Mouse (Mus musculus) neural tube, embryonic 11.5 days (tissue): ENCODE results near the gene Nup37. TPM values are rescaled to one million over a fixed set of nuclear protein-coding genes. Genes with fewer than 3 reads are reported as not detected.

Source experiments
- ATAC-seq: fragments of 200-750 bp; cut with Nextera tagmentation; 2 replicates; pipeline ENCODE4 v1.8.0; 2017; ENCODE audit warnings: moderate number of reproducible peaks, mild to moderate bottlenecking, moderate TSS enrichment, moderate library complexity; ENCODE audit not compliant: insufficient read depth, low FRiP score, low TSS enrichment
- DNase-seq: peaks from one replicate; pipeline ENCODE4 v3.0.0-alpha.2; 2015; ENCODE audit warnings: low spot score
- H3K27ac ChIP-seq: fragments of 300-500 bp; sonication (generic); 2 replicates; pipeline ENCODE4 v1.5.1; 2014; ENCODE audit warnings: low read depth, mild to moderate bottlenecking, low read length
- H3K27me3 ChIP-seq: fragments of 300-500 bp; sonication (generic); 2 replicates; pipeline ENCODE4 v1.6.1; 2014; ENCODE audit warnings: mild to moderate bottlenecking, low read length, mixed read lengths; ENCODE audit not compliant: control insufficient read depth, insufficient read depth
- H3K36me3 ChIP-seq: fragments of 300-500 bp; sonication (generic); 2 replicates; pipeline ENCODE4 v1.6.1; 2014; ENCODE audit warnings: mild to moderate bottlenecking, low read length, moderate library complexity, mixed read lengths; ENCODE audit not compliant: control insufficient read depth, insufficient read depth
- H3K4me1 ChIP-seq: fragments of 300-500 bp; sonication (generic); 2 replicates; pipeline ENCODE4 v1.6.1; 2014; ENCODE audit warnings: low read length, mixed read lengths; ENCODE audit not compliant: control insufficient read depth, insufficient read depth
- H3K4me2 ChIP-seq: fragments of 300-500 bp; sonication (generic); 2 replicates; pipeline ENCODE4 v1.6.1; 2014; ENCODE audit warnings: low read depth, mild to moderate bottlenecking, moderate library complexity
- H3K4me3 ChIP-seq: fragments of 300-500 bp; sonication (generic); 2 replicates; pipeline ENCODE4 v1.5.1; 2014; ENCODE audit warnings: low read depth, low read length
- H3K9ac ChIP-seq: fragments of 300-500 bp; sonication (generic); 2 replicates; pipeline ENCODE4 v1.6.1; 2014; ENCODE audit warnings: mild to moderate bottlenecking, low read length
- H3K9me3 ChIP-seq: fragments of 300-500 bp; sonication (generic); 2 replicates; pipeline ENCODE4 v1.6.1; 2016; ENCODE audit warnings: low read length; ENCODE audit not compliant: control insufficient read depth
- WGBS: fragments of 180-500 bp; shearing (Covaris S2); extraction: QIAGEN DNeasy Blood & Tissue Kit; methylation state at CpG from one replicate; pipeline ENCODE4 v1.1.7; 2014; 5-methylcytosine and 5-hydroxymethylcytosine counted together
- polyA plus RNA-seq: library from polyadenylated mRNA; unstranded; fragments of >200 nt; fragmentation: Nextera tagmentation; extraction: Ambion mirVana; gene quantifications from 2 replicates; pipeline ENCODE4 v1.2.1, GENCODE M21; 2014

Gene Nup37
- 77.7 and 85.2 TPM in 2 replicates for polyA plus RNA-seq

DNA sequence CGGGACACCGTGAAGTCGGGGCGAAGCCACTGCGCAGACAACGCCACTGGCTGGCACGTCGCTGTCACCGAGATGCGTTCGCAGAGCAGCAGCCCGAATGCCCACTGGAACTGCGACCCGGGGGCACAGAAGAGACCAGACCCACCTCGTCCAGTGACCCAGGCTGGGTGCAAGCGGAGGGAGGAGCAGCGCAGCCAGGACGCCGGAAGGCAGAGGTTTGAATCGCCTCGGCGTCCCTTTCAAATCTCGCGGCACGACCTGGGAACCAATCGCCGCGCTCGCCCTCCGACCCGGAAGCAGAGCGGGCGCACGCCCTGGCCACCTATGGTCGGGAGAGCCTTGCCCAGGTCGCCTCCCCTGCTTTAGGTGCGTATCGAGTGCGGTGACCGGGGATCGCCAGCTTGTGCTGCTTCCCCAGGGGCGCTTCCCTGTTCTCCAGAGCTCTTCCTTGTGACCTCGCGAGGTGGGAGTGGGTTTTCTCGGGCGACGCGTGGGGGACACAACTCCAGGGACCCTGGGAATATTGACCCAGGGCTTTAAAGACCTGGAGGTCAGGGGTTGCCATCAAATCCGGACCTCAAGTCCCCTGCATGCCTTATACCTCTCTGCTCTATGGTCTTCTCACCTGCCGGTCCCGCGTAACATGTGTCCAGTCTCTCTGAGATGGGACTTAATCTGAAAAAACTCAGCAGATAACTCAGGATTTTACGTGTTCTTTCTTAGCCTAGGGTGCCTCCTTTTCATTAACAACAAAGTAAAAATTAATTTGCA is at the start of gene Nup37, which contains the start of gene Parpbp:
TSS of gene Nup37 (plus strand) at position 286 of the 771 bp plus-strand sequence.
TSS of gene Parpbp (minus strand) at position 235 of the 771 bp plus-strand sequence.
- under 1% methylated on average over 53 of the region's 53 CpGs for WGBS
- ATAC-seq (peak; percentile 98), DNase-seq (peak; percentile 91)
- Histone ChIP-seq H3K4me2 (peak within 1 kb of the TSS; percentile 65), H3K9me3 (no peaks in the 10 kb centered on the region), H3K36me3 (no peaks in the 10 kb centered on the region; the same call in 1 of the 2 replicates), H3K27ac (no peak within 1 kb of the TSS), H3K27me3 (no peaks in the 10 kb centered on the region), H3K4me3 (peak within 1 kb of the TSS; percentile 70), H3K4me1 (peaks cover 7% of the 10 kb centered on the region; the same call in 1 of the 2 replicates), H3K9ac (peak within 1 kb of the TSS; percentile 70)

DNA sequence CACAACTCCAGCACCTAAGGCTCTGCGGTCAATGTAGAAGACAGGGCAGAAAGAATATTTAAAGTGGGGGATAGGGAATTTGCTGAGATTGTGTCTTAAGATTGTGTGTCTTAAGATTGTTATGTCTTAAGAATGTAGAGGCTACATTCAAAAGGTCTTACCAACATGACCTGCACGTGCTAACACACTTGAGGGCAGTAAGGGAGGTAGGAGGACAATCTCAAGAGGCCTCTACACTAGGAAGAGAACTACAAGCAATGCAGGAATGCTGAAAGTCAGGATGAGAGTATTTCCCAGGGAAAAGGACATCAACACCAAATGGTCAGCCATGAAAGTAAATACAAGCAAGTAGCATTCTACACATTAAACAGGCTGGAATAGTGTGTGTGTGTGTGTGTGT is 40.6 kb upstream of the Nup37 start:
- ATAC-seq (no peak), DNase-seq (no peak)
- no peaks in the 10 kb centered on the region for H3K9me3 ChIP-seq
- no peaks in the 10 kb centered on the region for H3K36me3 ChIP-seq
- H3K27ac ChIP-seq: no peak overlapping the region
- no peak overlapping the region for H3K9ac ChIP-seq
- H3K4me1 ChIP-seq: no peaks in the 10 kb centered on the region
- no peak overlapping the region for H3K4me2 ChIP-seq
- H3K4me3 ChIP-seq: no peak overlapping the region
- WGBS: 91% methylated on average over 2 of the region's 2 CpGs
- H3K27me3 ChIP-seq: no peaks in the 10 kb centered on the region

DNA sequence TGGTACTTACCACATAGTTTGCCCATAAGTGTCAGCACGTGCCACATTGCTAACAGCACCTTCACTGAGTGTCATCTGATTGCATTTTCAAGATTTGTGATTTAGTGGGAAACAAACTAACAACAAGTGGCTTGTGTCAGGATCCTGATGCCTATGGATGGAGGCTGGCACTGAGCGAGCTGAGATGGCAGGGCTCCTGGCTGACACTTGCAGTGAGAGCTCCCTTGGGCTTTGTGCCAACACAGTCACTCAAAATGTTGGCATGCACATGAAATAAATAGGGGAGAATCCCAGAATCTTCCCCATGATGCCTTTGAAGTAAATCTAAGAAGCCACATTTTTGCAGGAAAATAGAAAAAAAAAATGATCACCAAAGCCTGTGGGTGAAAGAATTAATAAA is 33.5 kb upstream of the Nup37 start:
- no peak overlapping the region for H3K27ac ChIP-seq
- H3K36me3 ChIP-seq: peaks cover 2% of the 10 kb centered on the region; the same call in 1 of the 2 replicates
- no peaks in the 10 kb centered on the region for H3K27me3 ChIP-seq
- ATAC-seq: no peak
- no peak for DNase-seq
- H3K4me1 ChIP-seq: no peaks in the 10 kb centered on the region
- no peaks in the 10 kb centered on the region for H3K9me3 ChIP-seq
- no peak overlapping the region for H3K4me3 ChIP-seq
- 92% methylated on average over 2 of the region's 2 CpGs for WGBS
- H3K4me2 ChIP-seq: no peak overlapping the region
- no peak overlapping the region for H3K9ac ChIP-seq

DNA sequence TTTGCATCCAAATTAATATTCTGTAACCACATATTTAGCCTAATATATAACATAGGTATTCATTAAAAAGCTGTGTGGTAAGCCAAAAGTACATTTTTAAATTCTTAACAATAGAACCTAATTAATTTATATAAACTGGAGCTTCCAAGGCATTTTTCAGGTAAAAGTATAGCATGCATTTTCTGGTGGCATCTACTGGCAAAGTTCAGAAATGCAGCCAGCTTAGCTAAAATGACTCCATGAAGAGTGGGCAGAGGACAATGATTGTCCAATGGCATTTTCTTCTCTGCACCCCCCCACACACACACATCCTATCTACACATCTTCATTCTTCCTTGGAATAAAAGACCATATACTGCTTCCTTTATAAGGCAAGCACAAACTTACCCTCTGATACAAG is 27.1 kb upstream of the Nup37 start:
- no peak for DNase-seq
- ATAC-seq: no peak

DNA sequence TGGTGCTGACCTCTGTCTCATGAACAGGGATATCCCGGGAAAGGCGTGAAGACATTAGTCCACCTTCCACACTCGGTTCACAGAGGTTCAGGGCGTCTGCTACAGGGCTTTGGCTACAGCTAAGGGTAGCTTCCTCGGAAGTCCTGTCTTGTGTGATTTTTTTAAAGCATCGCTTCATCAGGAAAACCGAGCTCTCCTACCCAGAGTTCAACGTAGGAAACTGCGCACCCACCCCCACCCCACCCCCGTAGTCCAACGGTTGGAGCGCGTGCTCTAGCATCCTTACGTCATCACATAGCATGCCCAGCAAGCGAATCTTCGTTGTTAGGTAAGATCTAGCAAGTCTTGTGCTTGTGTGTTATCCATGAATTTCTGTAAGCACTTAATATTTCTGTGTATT is 11.2 kb upstream of the Nup37 start:
- Histone ChIP-seq H3K4me2 (no peak overlapping the region), H3K4me1 (no peaks in the 10 kb centered on the region), H3K27me3 (no peaks in the 10 kb centered on the region), H3K4me3 (no peak overlapping the region), H3K9me3 (no peaks in the 10 kb centered on the region), H3K27ac (no peak overlapping the region), H3K9ac (no peak overlapping the region), H3K36me3 (peaks cover 2% of the 10 kb centered on the region; the same call in 1 of the 2 replicates)
- 93% methylated on average over 16 of the region's 16 CpGs for WGBS
- ATAC-seq (no peak), DNase-seq (no peak)

More for the DNA sequence above, 27.1 kb upstream of the Nup37 start:
- no peaks in the 10 kb centered on the region for H3K27me3 ChIP-seq
- H3K9ac ChIP-seq: no peak overlapping the region
- no peak overlapping the region for H3K4me2 ChIP-seq
- H3K9me3 ChIP-seq: no peaks in the 10 kb centered on the region
- no peak overlapping the region for H3K27ac ChIP-seq
- H3K36me3 ChIP-seq: no peaks in the 10 kb centered on the region; the same call in 1 of the 2 replicates
- no peaks in the 10 kb centered on the region for H3K4me1 ChIP-seq
- no peak overlapping the region for H3K4me3 ChIP-seq

- H3K27me3 ChIP-seq: no peaks in the 10 kb centered on the region
- H3K9ac ChIP-seq: peak overlapping the region; percentile 70
- H3K4me2 ChIP-seq: peak overlapping the region; percentile 65
- no peaks in the 10 kb centered on the region for H3K9me3 ChIP-seq
- H3K27ac ChIP-seq: no peak overlapping the region
- peaks cover 7% of the 10 kb centered on the region; the same call in 1 of the 2 replicates for H3K4me1 ChIP-seq
- DNase-seq (no peak), ATAC-seq (no peak)
- no peaks in the 10 kb centered on the region; the same call in 1 of the 2 replicates for H3K36me3 ChIP-seq
- 24% methylated on average over 7 of the region's 7 CpGs for WGBS
- H3K4me3 ChIP-seq: peak overlapping the region; percentile 70
Measured at GRCm38 (mm10) chr10:88146187-88146586, 605 bp upstream of the Nup37 start.

- ATAC-seq (no peak), DNase-seq (no peak)
- WGBS: 93% methylated on average over 4 of the region's 4 CpGs
- H3K4me2 ChIP-seq: no peak overlapping the region
- no peak overlapping the region for H3K4me3 ChIP-seq
- peaks cover 7% of the 10 kb centered on the region for H3K36me3 ChIP-seq
- no peak overlapping the region for H3K27ac ChIP-seq
- no peak overlapping the region for H3K9ac ChIP-seq
- H3K4me1 ChIP-seq: peaks cover 7% of the 10 kb centered on the region; the same call in 1 of the 2 replicates
- H3K9me3 ChIP-seq: no peaks in the 10 kb centered on the region
- H3K27me3 ChIP-seq: no peaks in the 10 kb centered on the region
Measured at GRCm38 (mm10) chr10:88150381-88150780, 3.6 kb downstream of the Nup37 start.

GRCm38 (mm10) chr10:88151658-88152057 is 4.9 kb downstream of the Nup37 start:
- H3K4me2 ChIP-seq: no peak overlapping the region
- H3K9me3 ChIP-seq: no peaks in the 10 kb centered on the region
- no peak for DNase-seq
- no peak overlapping the region for H3K27ac ChIP-seq
- 0 out of 2 replicates have a peak, but pooled peaks cover 3% of the 10 kb centered on the region for H3K4me1 ChIP-seq
- no peak overlapping the region for H3K9ac ChIP-seq
- peaks cover 7% of the 10 kb centered on the region for H3K36me3 ChIP-seq
- no peaks in the 10 kb centered on the region for H3K27me3 ChIP-seq
- WGBS: 91% methylated on average over 6 of the region's 6 CpGs
- no peak for ATAC-seq
- no peak overlapping the region for H3K4me3 ChIP-seq

DNA sequence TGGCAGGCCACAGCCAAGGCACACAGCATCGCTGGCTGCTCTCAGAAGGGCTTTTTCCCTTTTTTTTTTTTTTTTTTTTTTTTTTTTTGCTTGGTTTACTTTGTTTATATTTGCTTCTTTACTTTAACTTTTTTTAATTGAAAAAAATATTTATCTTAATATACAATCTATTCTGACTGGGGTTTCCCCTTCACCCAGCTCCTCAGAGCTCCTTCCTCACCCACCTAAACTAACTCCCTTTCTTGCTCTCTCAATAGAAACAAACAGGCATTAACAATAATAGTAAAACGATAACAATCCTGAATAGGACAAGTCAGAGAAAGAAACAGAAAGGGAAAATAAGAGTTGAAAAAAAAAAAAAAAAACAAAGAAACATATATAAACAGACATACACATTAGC is 15.3 kb downstream of the Nup37 start:
- no peak overlapping the region for H3K9ac ChIP-seq
- H3K27ac ChIP-seq: no peak overlapping the region
- no peak overlapping the region for H3K4me3 ChIP-seq
- no peak overlapping the region for H3K4me2 ChIP-seq
- H3K36me3 ChIP-seq: peaks cover 4% of the 10 kb centered on the region; the same call in 1 of the 2 replicates
- H3K9me3 ChIP-seq: no peaks in the 10 kb centered on the region
- H3K27me3 ChIP-seq: no peaks in the 10 kb centered on the region
- 84% methylated on average over 2 of the region's 2 CpGs for WGBS
- ATAC-seq (no peak), DNase-seq (no peak)
- no peaks in the 10 kb centered on the region for H3K4me1 ChIP-seq
